Mouse (Mus musculus): ENCODE results near the gene Col6a3. TPM values are rescaled to one million over a fixed set of nuclear protein-coding genes. Genes with fewer than 3 reads are reported as not detected.

The Col6a3 gene
- polyA plus RNA-seq, 2 experiments, result 224 to 326 TPM

DNA sequence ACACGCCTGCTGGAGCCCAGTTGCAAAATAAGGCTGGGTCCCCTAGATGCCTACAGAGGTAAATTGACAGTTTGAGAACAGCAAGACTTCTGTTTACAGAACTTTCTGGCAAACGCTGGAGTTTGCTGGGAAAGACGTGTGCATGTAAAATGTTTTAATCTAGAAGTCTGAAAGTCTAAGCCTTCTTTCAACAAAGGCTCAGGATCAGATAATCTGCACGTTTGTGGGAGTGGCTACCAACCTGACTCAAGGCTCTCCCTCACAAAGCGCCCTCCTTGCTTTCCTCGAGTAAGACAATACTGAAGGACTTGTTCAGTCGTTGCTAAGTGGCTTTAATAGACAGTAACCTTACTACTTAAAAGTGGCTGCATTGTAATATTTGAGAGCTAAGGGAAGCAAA is 74.5 kb downstream of the Col6a3 start:
- no peak overlapping the region for H3K27ac ChIP-seq (replicated peaks; ENCODE audit: low read depth, low read length)
- WGBS, result 63% methylated on average over 7 of the region's 7 CpGs
- no peaks in the 10 kb centered on the region for H3K9me3 ChIP-seq (ENCODE audit: control insufficient read depth, low read length)
- H3K27me3 ChIP-seq (ENCODE audit: control insufficient read depth, insufficient read depth, low read length), result no peaks in the 10 kb centered on the region
- peaks cover 59% of the 10 kb centered on the region for H3K36me3 ChIP-seq (ENCODE audit: control insufficient read depth, insufficient read depth, low read length)
- DNase-seq (ENCODE audit: low spot score) (no peak), ATAC-seq (ENCODE audit: low FRiP score, low read depth) (no peak)
- TF ChIP-seq POLR2A (IDR thresholded peaks at IDR 0.05; ENCODE audit: borderline replicate concordance, extremely low read depth, insufficient read depth, insufficient read length), result no peak
- no peak overlapping the region for H3K9ac ChIP-seq (ENCODE audit: low read depth, low read length, severe bottlenecking)
- no peak overlapping the region for H3K4me3 ChIP-seq (replicated peaks; ENCODE audit: low read length)
- H3K4me2 ChIP-seq (replicated peaks; ENCODE audit: low read depth, low read length, severe bottlenecking), result no peak overlapping the region
- H3K4me1 ChIP-seq (ENCODE audit: control insufficient read depth, insufficient read depth, low read length), result peaks cover 7% of the 10 kb centered on the region; the same call in 1 of the 2 replicates

- Histone ChIP-seq H3K4me2 (replicated peaks; ENCODE audit: low read depth, low read length, severe bottlenecking) (no peak overlapping the region), H3K27ac (replicated peaks; ENCODE audit: low read depth, low read length) (no peak overlapping the region), H3K27me3 (ENCODE audit: control insufficient read depth, insufficient read depth, low read length) (no peaks in the 10 kb centered on the region), H3K9me3 (ENCODE audit: control insufficient read depth, low read length) (no peaks in the 10 kb centered on the region), H3K36me3 (ENCODE audit: control insufficient read depth, insufficient read depth, low read length) (peaks cover 4% of the 10 kb centered on the region; the same call in 1 of the 2 replicates), H3K4me3 (replicated peaks; ENCODE audit: low read length) (no peak overlapping the region), H3K4me1 (ENCODE audit: control insufficient read depth, insufficient read depth, low read length) (peaks cover 14% of the 10 kb centered on the region), H3K9ac (ENCODE audit: low read depth, low read length, severe bottlenecking) (no peak overlapping the region)
- no peak for DNase-seq (ENCODE audit: low spot score)
- no peak for TF ChIP-seq POLR2A (IDR thresholded peaks at IDR 0.05; ENCODE audit: borderline replicate concordance, extremely low read depth, insufficient read depth, insufficient read length)
- no peak for ATAC-seq (ENCODE audit: low FRiP score, low read depth)
- 86% methylated on average over 4 of the region's 4 CpGs for WGBS
These were observed 85.6 kb downstream of the Col6a3 start for GRCm38 (mm10) chr1:90758091-90758673.

DNA sequence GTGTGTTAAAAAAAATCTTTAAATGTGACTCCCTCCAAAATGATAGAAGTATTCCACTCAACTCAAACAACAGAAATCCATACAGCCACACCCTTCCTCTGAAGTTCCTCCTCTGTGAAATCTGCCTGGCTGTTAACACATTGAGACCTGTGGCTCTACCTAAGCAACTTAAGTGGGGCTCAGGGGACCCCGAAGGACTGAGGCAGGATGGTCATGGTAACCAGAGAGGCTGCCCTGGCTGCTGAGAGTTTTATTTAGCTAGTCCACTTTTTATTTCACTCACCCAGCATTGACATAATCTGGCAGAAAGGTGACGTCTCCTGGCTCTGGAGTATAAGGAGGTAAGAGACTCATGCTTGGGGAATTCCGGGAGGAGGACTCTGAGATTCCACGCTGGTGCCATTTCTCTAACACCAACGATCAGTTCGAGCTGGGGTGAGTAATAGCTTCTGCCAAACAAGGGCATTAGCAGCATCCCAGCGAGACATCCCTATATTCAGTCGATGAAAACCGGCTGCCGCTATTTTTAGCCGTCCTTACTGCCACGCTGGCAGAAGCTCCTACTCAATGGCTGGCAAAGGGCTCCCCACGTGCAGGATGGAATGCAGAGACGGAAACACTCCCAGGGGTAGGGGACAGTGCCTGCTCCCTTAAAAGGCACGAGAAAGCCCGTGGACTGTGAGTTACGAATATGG is 89.8 kb downstream of the Col6a3 start:
- Histone ChIP-seq H3K9me3 (ENCODE audit: control insufficient read depth, low read length) (no peaks in the 10 kb centered on the region), H3K4me3 (replicated peaks; ENCODE audit: low read length) (no peak overlapping the region), H3K9ac (ENCODE audit: low read depth, low read length, severe bottlenecking) (no peak overlapping the region), H3K4me2 (replicated peaks; ENCODE audit: low read depth, low read length, severe bottlenecking) (peak overlapping the region; percentile 23; the same call in 1 of the 2 replicates), H3K36me3 (ENCODE audit: control insufficient read depth, insufficient read depth, low read length) (no peaks in the 10 kb centered on the region), H3K27ac (replicated peaks; ENCODE audit: low read depth, low read length) (0 out of 2 replicates have a peak overlapping the region, but pooled peaks have one; percentile 5), H3K27me3 (ENCODE audit: control insufficient read depth, insufficient read depth, low read length) (no peaks in the 10 kb centered on the region), H3K4me1 (ENCODE audit: control insufficient read depth, insufficient read depth, low read length) (peaks cover 25% of the 10 kb centered on the region)
- ATAC-seq (ENCODE audit: low FRiP score, low read depth) (no peak), DNase-seq (ENCODE audit: low spot score) (peak; percentile 34)
- no peak for TF ChIP-seq POLR2A (IDR thresholded peaks at IDR 0.05; ENCODE audit: borderline replicate concordance, extremely low read depth, insufficient read depth, insufficient read length)
- WGBS, result 40% methylated on average over 17 of the region's 17 CpGs

DNA sequence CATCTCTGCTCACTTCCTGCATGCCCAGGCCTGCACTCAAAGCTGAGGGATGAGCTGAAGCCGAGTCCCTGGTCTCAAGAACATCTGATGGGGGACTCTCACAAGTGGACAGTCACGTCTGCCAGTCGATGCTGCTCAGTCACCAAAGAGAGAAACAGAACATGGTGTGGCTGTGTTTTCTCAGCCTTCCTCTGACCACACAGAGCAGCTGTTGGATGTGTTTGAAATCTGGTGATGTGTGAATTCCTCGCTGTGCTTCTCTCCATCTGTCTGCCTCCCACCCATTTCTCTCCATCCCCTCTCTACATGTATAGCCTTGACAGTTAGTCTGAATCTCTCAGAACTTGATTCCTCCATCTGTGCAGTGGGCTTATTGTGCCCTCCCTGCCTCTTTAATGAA is 92.5 kb downstream of the Col6a3 start:
- DNase-seq (ENCODE audit: low spot score) (no peak), ATAC-seq (ENCODE audit: low FRiP score, low read depth) (no peak)
- Histone ChIP-seq H3K4me2 (replicated peaks; ENCODE audit: low read depth, low read length, severe bottlenecking) (no peak overlapping the region), H3K27ac (replicated peaks; ENCODE audit: low read depth, low read length) (no peak overlapping the region), H3K9ac (ENCODE audit: low read depth, low read length, severe bottlenecking) (no peak overlapping the region), H3K4me1 (ENCODE audit: control insufficient read depth, insufficient read depth, low read length) (peaks cover 25% of the 10 kb centered on the region), H3K27me3 (ENCODE audit: control insufficient read depth, insufficient read depth, low read length) (no peaks in the 10 kb centered on the region), H3K36me3 (ENCODE audit: control insufficient read depth, insufficient read depth, low read length) (no peaks in the 10 kb centered on the region), H3K9me3 (ENCODE audit: control insufficient read depth, low read length) (no peaks in the 10 kb centered on the region), H3K4me3 (replicated peaks; ENCODE audit: low read length) (no peak overlapping the region)
- no peak for TF ChIP-seq POLR2A (IDR thresholded peaks at IDR 0.05; ENCODE audit: borderline replicate concordance, extremely low read depth, insufficient read depth, insufficient read length)
- WGBS, result 55% methylated on average over 4 of the region's 4 CpGs

GRCm38 (mm10) chr1:90750169-90750568 is 93.6 kb downstream of the Col6a3 start:
- Histone ChIP-seq H3K36me3 (ENCODE audit: control insufficient read depth, insufficient read depth, low read length) (no peaks in the 10 kb centered on the region), H3K27me3 (ENCODE audit: control insufficient read depth, insufficient read depth, low read length) (no peaks in the 10 kb centered on the region), H3K4me1 (ENCODE audit: control insufficient read depth, insufficient read depth, low read length) (peaks cover 30% of the 10 kb centered on the region), H3K4me2 (replicated peaks; ENCODE audit: low read depth, low read length, severe bottlenecking) (no peak overlapping the region), H3K9ac (ENCODE audit: low read depth, low read length, severe bottlenecking) (no peak overlapping the region), H3K27ac (replicated peaks; ENCODE audit: low read depth, low read length) (no peak overlapping the region), H3K9me3 (ENCODE audit: control insufficient read depth, low read length) (no peaks in the 10 kb centered on the region), H3K4me3 (replicated peaks; ENCODE audit: low read length) (no peak overlapping the region)
- DNase-seq (ENCODE audit: low spot score), result peak; percentile 76
- WGBS, result 26% methylated on average over 8 of the region's 8 CpGs
- peak; percentile 81 for ATAC-seq (ENCODE audit: low FRiP score, low read depth)
- TF ChIP-seq POLR2A (IDR thresholded peaks at IDR 0.05; ENCODE audit: borderline replicate concordance, extremely low read depth, insufficient read depth, insufficient read length), result no peak

Data from limb, embryonic 14.5 days (tissue).